Mouse (Mus musculus) megakaryocyte progenitor cell, adult 5-6 weeks (primary cell): Measurements from ENCODE around the gene Cpm. TPM values are rescaled to one million over a fixed set of nuclear protein-coding genes. Genes with fewer than 3 reads are reported as not detected.

Experiments
- ATAC-seq: replicated peaks from 2 replicates; pipeline ENCODE4 v1.8.0; 2016; ENCODE audit warnings: mild to moderate bottlenecking, moderate TSS enrichment, inconsistent platforms; ENCODE audit not compliant: poor library complexity
- total RNA-seq, 2 experiments: library from RNA; stranded (forward) in 1 of 2; stranded (reverse) in 1 of 2; fragments of 157-497, 149-512 nt in 1 of 2; fragments of 200-1000 nt in 1 of 2; gene quantifications; 2 replicates each; pipeline versions ENCODE4 v1.2.3 to v1.2.4; 2015 to 2017

The Cpm gene
- total RNA-seq, 2 experiments from 2014 or later: 0.17 TPM; not detected in 1

- ATAC-seq: no peak
Measured at GRCm38 (mm10) chr10:117643711-117644428, 14.6 kb downstream of the Cpm start.

GRCm38 (mm10) chr10:117644429-117644748 is 15.1 kb downstream of the Cpm start:
- ATAC-seq: no peak

- ATAC-seq: no peak
Measured at GRCm38 (mm10) chr10:117644828-117645227, 15.5 kb downstream of the Cpm start.

- ATAC-seq: no peak
Measured at GRCm38 (mm10) chr10:117645487-117645964, 16.2 kb downstream of the Cpm start.

- no peak for ATAC-seq
Measured at GRCm38 (mm10) chr10:117646482-117647157, 17.3 kb downstream of the Cpm start.

- ATAC-seq: no peak
Measured at GRCm38 (mm10) chr10:117647158-117647505, 17.8 kb downstream of the Cpm start.

- no peak for ATAC-seq
Measured at GRCm38 (mm10) chr10:117647964-117648472, 18.7 kb downstream of the Cpm start.

GRCm38 (mm10) chr10:117648643-117649042 is 19.3 kb downstream of the Cpm start:
- ATAC-seq: no peak

- ATAC-seq: no peak
Measured at GRCm38 (mm10) chr10:117649292-117650041, 20.2 kb downstream of the Cpm start.

GRCm38 (mm10) chr10:117650042-117650655 is 20.8 kb downstream of the Cpm start:
- no peak for ATAC-seq

- ATAC-seq: no peak
Measured at GRCm38 (mm10) chr10:117650725-117651124, 21.4 kb downstream of the Cpm start.

- ATAC-seq: no peak
Measured at GRCm38 (mm10) chr10:117651587-117652377, 22.5 kb downstream of the Cpm start.

GRCm38 (mm10) chr10:117652378-117652774 is 23.1 kb downstream of the Cpm start:
- no peak for ATAC-seq

GRCm38 (mm10) chr10:117652930-117653778 is 23.9 kb downstream of the Cpm start:
- ATAC-seq: no peak

GRCm38 (mm10) chr10:117653779-117654173 is 24.5 kb downstream of the Cpm start:
- ATAC-seq: no peak

GRCm38 (mm10) chr10:117654576-117655123 is 25.4 kb downstream of the Cpm start:
- no peak for ATAC-seq

GRCm38 (mm10) chr10:117655460-117655859 is 26.2 kb downstream of the Cpm start:
- no peak for ATAC-seq

GRCm38 (mm10) chr10:117655908-117656661 is 26.8 kb downstream of the Cpm start:
- no peak for ATAC-seq

- ATAC-seq: no peak
Measured at GRCm38 (mm10) chr10:117656662-117656962, 27.3 kb downstream of the Cpm start.
